Mouse (Mus musculus) CH12.LX (cell line): ENCODE measurements at regions not wholly inside any gene's neighbourhood (a gene's known extent, or its start where the extent isn't known, plus 50 kb on each side); places are given as distances from the start of the nearest gene placed in this dataset.

Source experiments
- DNase-seq: peaks from one replicate; pipeline ENCODE4 v3.0.0-alpha.2; 2013; ENCODE audit errors: extremely low read depth
- H3K27ac ChIP-seq: 2 replicates; pipeline ENCODE4 v1.5.1; 2012; ENCODE audit warnings: low read depth, mild to moderate bottlenecking, control low read depth, moderate library complexity; ENCODE audit not compliant: insufficient read depth
- H3K27me3 ChIP-seq: replicated peaks from 2 replicates; pipeline ENCODE3; 2012; ENCODE audit warnings: inconsistent platforms
- H3K36me3 ChIP-seq, 2 experiments: replicated peaks in 1 of 2; 2 replicates each; pipeline versions ENCODE3 to v1.6.1; 2012; ENCODE audit warnings: inconsistent platforms in 1 of 2, low read length in 1 of 2, mild to moderate bottlenecking in 1 of 2, mixed read lengths in 1 of 2, moderate library complexity in 1 of 2; ENCODE audit not compliant: control insufficient read depth in 1 of 2, insufficient read depth in 1 of 2
- H3K4me1 ChIP-seq, 2 experiments: 2 replicates each; pipeline ENCODE4 v1.6.1; 2012; ENCODE audit warnings: inconsistent platforms in 1 of 2, moderate library complexity in 1 of 2; ENCODE audit not compliant: insufficient read depth in 2 of 2, control insufficient read depth in 1 of 2
- H3K4me2 ChIP-seq: 2 replicates; pipeline ENCODE4 v1.6.1; 2012; ENCODE audit warnings: low read depth, mild to moderate bottlenecking, control low read depth; ENCODE audit not compliant: poor library complexity, insufficient read depth, severe bottlenecking
- H3K4me3 ChIP-seq, 3 experiments: fragments of 150-350 bp in 1 of 3; sonication (generic) in 1 of 3; replicated peaks in 1 of 3; 2 replicates each; pipeline versions ENCODE3 to v1.5.1; 2011 to 2012; ENCODE audit warnings: low read depth in 2 of 3, low read length in 2 of 3, mild to moderate bottlenecking in 2 of 3, moderate library complexity in 2 of 3, control low read depth in 1 of 3, improper control_type of control experiment in 1 of 3, inconsistent platforms in 1 of 3, mixed read lengths in 1 of 3; ENCODE audit not compliant: poor library complexity in 1 of 3
- H3K79me2 ChIP-seq: replicated peaks from 2 replicates; pipeline ENCODE4 v1.6.1; 2012; ENCODE audit warnings: mild to moderate bottlenecking, moderate library complexity; ENCODE audit not compliant: control insufficient read depth, poor library complexity, insufficient read depth, severe bottlenecking; ENCODE audit errors: extremely low read depth
- H3K9ac ChIP-seq: 2 replicates; pipeline ENCODE4 v1.6.1; 2012; ENCODE audit warnings: low read depth, mild to moderate bottlenecking, control low read depth, moderate library complexity; ENCODE audit not compliant: insufficient read depth
- H3K9me3 ChIP-seq: replicated peaks from 2 replicates; pipeline ENCODE3; 2012; ENCODE audit warnings: low read length, inconsistent platforms, mixed read lengths
- BHLHE40 ChIP-seq: IDR thresholded peaks from 2 replicates; pipeline ENCODE4 v1.6.1; 2011; ENCODE audit warnings: mild to moderate bottlenecking, low read depth, low read length, improper control_type of control experiment
- CHD2 ChIP-seq: IDR thresholded peaks from 2 replicates; pipeline ENCODE4 v1.6.1; 2011; ENCODE audit warnings: low read length, improper control_type of control experiment
- E2F4 ChIP-seq: IDR thresholded peaks from 2 replicates; pipeline ENCODE4 v1.6.1; 2011; ENCODE audit warnings: low read depth, low read length, improper control_type of control experiment; ENCODE audit not compliant: insufficient replicate concordance
- ETS1 ChIP-seq: conservative IDR thresholded peaks from 2 replicates; pipeline ENCODE4 v1.6.1; 2012; ENCODE audit warnings: low read depth, mild to moderate bottlenecking, inconsistent platforms, low read length, improper control_type of control experiment, moderate library complexity
- HCFC1 ChIP-seq: IDR thresholded peaks from 2 replicates; pipeline ENCODE4 v1.6.1; 2012; ENCODE audit warnings: low read depth, mild to moderate bottlenecking, inconsistent platforms, low read length, improper control_type of control experiment
- IRF4 ChIP-seq: IDR thresholded peaks from 2 replicates; pipeline ENCODE4 v1.6.1; 2014; ENCODE audit warnings: low read depth, mild to moderate bottlenecking, inconsistent platforms, low read length, improper control_type of control experiment
- KAT2A ChIP-seq: IDR thresholded peaks from 2 replicates; pipeline ENCODE4 v1.6.1; 2012; ENCODE audit warnings: low read length, improper control_type of control experiment, inconsistent platforms; ENCODE audit not compliant: insufficient replicate concordance
- MAFK ChIP-seq: IDR thresholded peaks from 2 replicates; pipeline ENCODE4 v1.6.1; 2011; ENCODE audit warnings: low read length, improper control_type of control experiment; ENCODE audit not compliant: insufficient replicate concordance
- MAX ChIP-seq: IDR thresholded peaks from 2 replicates; pipeline ENCODE4 v1.6.1; 2011; ENCODE audit warnings: low read length, improper control_type of control experiment
- MAZ ChIP-seq: IDR thresholded peaks from 2 replicates; pipeline ENCODE4 v1.6.1; 2012; ENCODE audit warnings: low read depth, mild to moderate bottlenecking, inconsistent platforms, low read length, improper control_type of control experiment, moderate library complexity
- MEF2A ChIP-seq: IDR thresholded peaks from 2 replicates; pipeline ENCODE4 v1.6.1; 2014; ENCODE audit warnings: low read depth, mild to moderate bottlenecking, inconsistent platforms, low read length, improper control_type of control experiment, borderline replicate concordance
- MXI1 ChIP-seq: IDR thresholded peaks from 2 replicates; pipeline ENCODE4 v1.6.1; 2011; ENCODE audit warnings: mild to moderate bottlenecking, low read depth, low read length, improper control_type of control experiment
- MYC ChIP-seq: IDR thresholded peaks from 2 replicates; pipeline ENCODE4 v1.6.1; 2011; ENCODE audit warnings: low read depth, mild to moderate bottlenecking, improper control_type of control experiment, low read length
- NELFE ChIP-seq: IDR thresholded peaks from 2 replicates; pipeline ENCODE4 v1.6.1; 2011; ENCODE audit warnings: low read depth, low read length, improper control_type of control experiment
- PAX5 ChIP-seq: IDR thresholded peaks from 2 replicates; pipeline ENCODE4 v1.6.1; 2012; ENCODE audit warnings: low read length, inconsistent platforms, mixed read lengths
- POLR2A ChIP-seq: IDR thresholded peaks from 2 replicates; pipeline ENCODE4 v1.6.1; 2011; ENCODE audit warnings: low read depth, mild to moderate bottlenecking, improper control_type of control experiment, low read length
- POLR2AphosphoS2 ChIP-seq: IDR thresholded peaks from 2 replicates; pipeline ENCODE4 v1.6.1; 2011; ENCODE audit warnings: low read depth, low read length, improper control_type of control experiment
- RAD21 ChIP-seq: IDR thresholded peaks from 2 replicates; pipeline ENCODE4 v1.6.1; 2011; ENCODE audit warnings: low read depth, mild to moderate bottlenecking, low read length, improper control_type of control experiment, moderate library complexity
- SMC3 ChIP-seq: IDR thresholded peaks from 2 replicates; pipeline ENCODE4 v1.6.1; 2011; ENCODE audit warnings: low read depth, low read length, improper control_type of control experiment
- TCF12 ChIP-seq: IDR thresholded peaks from 2 replicates; pipeline ENCODE4 v1.6.1; 2014; ENCODE audit warnings: low read depth, mild to moderate bottlenecking, inconsistent platforms, low read length, improper control_type of control experiment
- UBTF ChIP-seq: IDR thresholded peaks from 2 replicates; pipeline ENCODE4 v1.6.1; 2012; ENCODE audit warnings: low read depth, mild to moderate bottlenecking, inconsistent platforms, low read length, improper control_type of control experiment, moderate library complexity
- ZC3H11A ChIP-seq: IDR thresholded peaks from 2 replicates; pipeline ENCODE4 v1.6.1; 2012; ENCODE audit warnings: low read depth, mild to moderate bottlenecking, inconsistent platforms, low read length, improper control_type of control experiment
- dilution Hi-C: fragments of 300-500 bp; cut with MboI; formaldehyde crosslinking; loops from 2 replicates; pipeline ENCODE4 v1.14.3; 2020; ENCODE audit warnings: low sequenced_read_pairs; ENCODE audit not compliant: extremely low pct_unique_long_range_greater_than_20kb, extremely low pct_ligation_motif_present
- in situ Hi-C: fragments of 300-500 bp; cut with MboI; formaldehyde crosslinking; loops from 3 replicates; pipeline ENCODE4 v1.14.3; 2019; ENCODE audit warnings: low sequenced_read_pairs, low pct_ligation_motif_present, low pct_unique_long_range_greater_than_20kb, mixed read lengths

DNA sequence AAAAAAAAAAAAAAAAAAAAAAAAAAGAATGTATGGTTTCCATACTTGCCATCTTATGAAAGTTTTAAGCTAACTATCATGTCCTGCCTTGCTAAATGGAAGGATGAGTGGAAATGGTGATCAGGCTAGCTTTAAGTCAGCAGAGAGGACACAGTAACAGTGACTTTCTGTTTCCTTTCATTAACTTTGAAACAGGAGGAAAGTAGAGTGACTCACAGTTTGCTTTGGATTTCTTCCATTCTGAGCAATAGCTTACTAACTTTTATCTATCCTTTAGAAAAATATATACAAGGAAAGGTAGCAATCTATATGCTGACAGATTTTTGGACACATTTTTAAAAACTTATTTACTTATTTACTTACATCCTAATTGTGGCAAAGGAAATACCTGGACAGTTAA lies 762.6 kb upstream of the Man1a start:
- H3K4me3 ChIP-seq: no peak overlapping the region
- no peak overlapping the region for H3K4me2 ChIP-seq
- no peaks in the 10 kb centered on the region for H3K4me1 ChIP-seq
- no peak overlapping the region for H3K27ac ChIP-seq
- dilution Hi-C loops: no loop called here
- H3K9me3 ChIP-seq: no peaks in the 10 kb centered on the region
- DNase-seq: no peak
- TF ChIP-seq POLR2A: no peak
- no peak for TF ChIP-seq CHD2
- TF ChIP-seq SMC3: no peak
- TF ChIP-seq MAZ: no peak
- TF ChIP-seq MAX: no peak
- TF ChIP-seq POLR2AphosphoS2: no peak
- TF ChIP-seq RAD21: no peak
- no peak for TF ChIP-seq BHLHE40
- no peak for TF ChIP-seq HCFC1
- TF ChIP-seq MYC: no peak
- TF ChIP-seq ETS1: no peak
- no peak for TF ChIP-seq UBTF
- no peak for TF ChIP-seq ZC3H11A
- TF ChIP-seq E2F4: no peak
- TF ChIP-seq PAX5: no peak
- TF ChIP-seq KAT2A: no peak
- no peaks in the 10 kb centered on the region for H3K79me2 ChIP-seq
- no peaks in the 10 kb centered on the region for H3K36me3 ChIP-seq
- in situ Hi-C loops: no loop called here
- no peak overlapping the region for H3K9ac ChIP-seq
- H3K27me3 ChIP-seq: no peaks in the 10 kb centered on the region

DNA sequence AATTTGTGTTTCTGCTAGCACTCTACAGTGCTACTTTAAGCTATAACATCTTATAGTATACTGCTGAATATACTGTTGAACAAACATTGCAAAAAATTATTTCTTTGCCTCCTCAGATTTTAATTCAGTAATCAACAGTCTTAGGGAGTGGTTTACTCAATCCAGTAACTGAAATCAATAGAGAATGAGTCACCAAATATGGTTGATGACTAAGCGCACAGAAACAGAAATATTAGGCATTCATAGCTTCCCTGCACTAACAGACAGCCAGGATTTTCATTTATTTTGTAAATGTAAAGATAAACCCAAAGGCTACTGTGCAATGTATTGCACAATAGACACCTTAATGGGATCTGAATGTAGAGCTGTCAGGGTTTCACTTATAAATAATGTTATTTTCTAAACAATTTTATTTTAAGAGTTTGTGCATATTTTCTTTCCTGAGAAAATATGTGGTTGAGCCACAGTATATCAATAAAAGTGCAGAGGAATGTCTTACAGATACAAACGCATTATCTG lies 738.3 kb upstream of the Man1a start:
- no peak overlapping the region for H3K4me2 ChIP-seq
- H3K9ac ChIP-seq: no peak overlapping the region
- dilution Hi-C loops (no loop called here), in situ Hi-C loops (no loop called here)
- no peak for DNase-seq
- H3K27ac ChIP-seq: no peak overlapping the region
- H3K4me1 ChIP-seq: no peaks in the 10 kb centered on the region
- H3K27me3 ChIP-seq: no peaks in the 10 kb centered on the region
- H3K36me3 ChIP-seq: no peaks in the 10 kb centered on the region
- no peak overlapping the region for H3K4me3 ChIP-seq
- TF ChIP-seq MXI1: no peak
- TF ChIP-seq ZC3H11A: no peak
- no peak for TF ChIP-seq POLR2AphosphoS2
- TF ChIP-seq IRF4: no peak
- no peak for TF ChIP-seq MAFK
- TF ChIP-seq RAD21: no peak
- TF ChIP-seq NELFE: no peak
- no peak for TF ChIP-seq MEF2A
- TF ChIP-seq TCF12: no peak
- no peak for TF ChIP-seq CHD2
- no peak for TF ChIP-seq POLR2A
- no peaks in the 10 kb centered on the region for H3K9me3 ChIP-seq
- H3K79me2 ChIP-seq: no peaks in the 10 kb centered on the region
